Mouse (Mus musculus) 3134 (cell line): ENCODE results near the gene Armh3.
"Not testable (repeated sequence)": the region's sequence is repeated elsewhere in the genome, so short reads cannot be mapped to it uniquely, and the experiment has no call there.

Source experiments
- DNase-seq: peaks from one replicate; pipeline ENCODE4 v3.0.0-alpha.2; 2011; ENCODE audit warnings: low spot score; ENCODE audit not compliant: insufficient read length; ENCODE audit errors: extremely low read depth

Gene Armh3

DNA sequence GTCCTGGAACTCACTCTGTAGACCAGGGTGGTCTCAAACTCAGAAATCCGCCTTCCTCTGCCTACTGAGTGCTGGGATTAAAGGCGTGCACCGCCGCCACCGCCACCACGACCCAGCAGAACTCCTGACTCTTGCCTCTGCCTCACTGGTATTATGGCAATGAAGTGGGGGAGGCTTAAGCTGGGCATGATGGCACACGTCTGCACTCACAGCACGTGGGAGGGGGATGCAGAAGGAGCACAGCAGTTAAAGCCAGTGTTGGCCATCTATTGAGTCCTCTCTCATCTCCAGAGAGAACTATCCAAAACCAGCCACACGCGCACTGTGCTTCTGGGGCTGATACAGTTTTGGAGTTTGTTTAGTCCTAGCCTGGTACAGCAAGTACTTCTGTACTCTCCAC is 164.6 kb downstream of the Armh3 start:
- no peak for DNase-seq

DNA sequence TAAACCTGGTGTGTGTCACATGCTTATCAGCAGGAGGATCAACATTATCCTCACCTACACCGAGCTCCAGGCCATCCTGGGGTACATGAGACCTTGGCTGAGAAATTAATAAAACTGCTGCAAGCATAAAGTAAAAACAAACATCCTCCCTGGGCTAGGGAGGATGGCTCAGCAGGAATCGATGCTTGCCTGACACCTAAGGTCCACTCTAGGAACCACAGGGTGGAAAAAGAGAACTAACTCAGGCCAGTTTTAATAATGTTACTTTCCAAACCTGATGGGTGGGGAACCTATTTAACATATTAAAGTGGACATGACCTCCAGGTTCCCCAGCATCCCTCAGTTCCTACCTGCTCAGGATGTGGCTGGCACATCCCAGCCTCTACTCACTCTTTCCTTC is 167.6 kb downstream of the Armh3 start:
- no peak for DNase-seq

DNA sequence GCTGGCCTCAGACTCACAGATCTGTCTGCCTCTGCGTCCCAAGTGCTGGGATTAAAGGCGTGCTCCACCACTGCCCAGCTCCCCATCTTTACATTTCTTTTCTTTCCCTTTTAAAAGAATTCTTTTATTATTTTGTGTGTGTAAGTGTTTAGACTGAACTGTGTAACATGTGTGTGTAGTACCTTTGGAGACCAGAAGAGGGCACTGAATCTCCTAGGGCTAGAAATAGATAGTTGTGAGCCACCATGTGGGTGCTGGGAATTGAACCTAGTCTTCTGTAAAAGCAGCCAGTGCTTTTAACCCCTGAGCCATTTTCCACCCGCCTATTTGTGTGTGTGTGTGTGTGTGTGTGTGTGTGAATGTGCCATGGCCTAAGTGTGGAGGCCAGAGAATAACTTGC is 170.6 kb downstream of the Armh3 start:
- no peak for DNase-seq

DNA sequence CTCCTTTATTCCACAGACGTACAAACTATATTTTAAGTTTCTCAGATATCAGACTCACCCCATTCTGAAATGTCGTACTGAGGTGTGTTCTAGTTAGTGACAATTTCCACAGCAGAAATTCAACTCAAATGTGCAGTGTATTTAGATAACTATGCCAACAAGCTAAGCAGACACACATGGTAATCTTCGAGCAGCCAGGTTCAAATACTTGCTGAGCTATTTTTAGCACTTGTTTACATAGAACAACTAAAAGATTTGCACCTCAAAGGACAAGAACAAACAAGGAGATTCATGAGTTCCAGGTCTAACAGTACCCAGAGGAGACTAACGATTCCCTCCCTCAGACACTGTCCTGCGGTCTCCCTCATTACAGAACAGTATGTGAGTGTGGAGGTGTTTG is 171.2 kb downstream of the Armh3 start:
- DNase-seq = no peak

DNA sequence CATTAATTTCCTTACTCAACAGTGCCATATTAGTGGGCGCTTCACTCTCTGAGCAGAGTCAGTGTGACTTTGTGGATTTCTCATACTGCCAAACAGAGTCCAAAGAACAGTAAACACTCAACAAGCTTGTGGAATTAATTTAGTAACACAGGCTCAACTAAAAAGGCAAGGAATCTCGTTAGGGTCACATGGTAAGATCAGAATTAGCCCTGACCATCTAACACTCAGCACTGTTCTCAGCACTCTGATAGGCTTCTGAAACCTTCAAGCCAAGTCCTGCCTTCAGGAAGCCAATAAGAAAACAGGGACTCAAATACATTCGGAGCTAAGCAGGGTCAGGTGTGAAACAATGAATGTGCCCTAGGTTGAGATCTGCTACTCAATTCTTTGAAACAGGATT is 172.1 kb downstream of the Armh3 start:
- DNase-seq = no peak

DNA sequence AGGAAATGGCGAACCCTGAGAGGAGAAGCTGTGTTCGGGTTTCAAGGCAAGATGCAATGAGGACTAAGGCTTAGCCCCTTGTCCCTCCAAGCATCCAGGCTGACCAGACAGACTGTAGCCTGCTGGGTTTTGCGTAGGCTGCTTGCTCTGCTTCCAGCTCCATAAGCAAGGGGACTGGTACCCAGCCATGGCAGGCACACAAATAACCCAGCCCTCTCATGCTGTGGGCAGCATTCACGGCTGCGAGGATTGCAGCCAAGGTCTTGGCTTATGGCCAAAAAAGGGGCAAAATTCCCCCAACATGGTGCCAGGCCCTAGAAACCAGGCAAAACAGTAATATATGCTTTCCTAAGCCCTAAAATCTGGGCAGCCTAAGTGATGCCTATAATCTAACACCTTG is 176.5 kb downstream of the Armh3 start:
- DNase-seq = no peak

DNA sequence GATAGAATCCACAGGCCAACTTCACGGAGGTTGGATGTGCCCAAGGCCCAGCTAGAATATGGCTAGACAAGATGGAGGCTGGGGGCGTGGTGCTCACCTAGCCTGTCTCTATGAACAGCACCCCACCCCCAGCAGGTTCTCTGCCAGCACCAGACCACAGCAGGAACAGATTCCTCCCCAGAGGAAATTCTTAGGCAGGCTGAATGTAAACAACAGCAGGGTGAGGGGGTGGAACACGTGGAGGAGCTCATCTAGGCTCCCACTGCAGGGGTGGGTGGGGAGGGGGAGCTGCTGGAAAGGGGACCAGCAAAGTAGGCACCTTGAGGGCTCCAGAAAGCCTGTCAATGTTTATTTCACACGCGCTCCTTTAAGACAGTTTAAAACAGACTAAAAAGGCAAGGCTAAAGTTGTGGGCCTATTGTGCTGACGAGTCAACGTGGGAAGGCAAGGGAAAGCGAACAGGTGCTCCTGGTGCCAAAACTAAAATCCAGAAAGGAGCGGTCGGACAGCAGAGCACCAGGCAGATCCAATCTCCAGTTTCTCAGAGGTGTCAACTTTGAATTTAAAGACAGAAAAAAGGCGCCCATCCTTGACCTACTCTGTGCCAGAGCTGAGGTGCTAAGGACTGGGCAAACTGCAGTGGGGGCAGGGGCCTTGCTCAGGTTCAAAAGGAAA is 180.3 kb downstream of the Armh3 start:
- DNase-seq = no peak

DNA sequence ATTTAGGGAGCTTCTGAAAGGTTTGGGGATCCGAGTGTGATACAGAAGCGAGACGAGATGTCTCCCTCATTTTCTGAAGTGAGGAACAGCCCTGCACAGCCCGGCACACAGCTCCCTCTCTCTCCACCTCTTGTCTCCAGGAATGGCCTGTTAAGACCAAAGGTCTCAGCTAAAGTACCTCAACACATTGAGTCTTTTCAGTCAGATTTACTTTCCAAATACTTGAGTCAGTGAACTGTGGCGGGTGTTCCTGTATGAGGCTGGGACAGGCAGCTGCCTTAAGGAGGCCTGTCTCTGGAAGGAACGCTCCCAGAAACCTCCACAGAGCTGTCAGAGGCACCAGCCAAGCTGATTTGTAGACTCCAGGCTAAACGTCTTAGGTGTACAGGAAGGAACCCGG is 181.6 kb downstream of the Armh3 start:
- DNase-seq = no peak

DNA sequence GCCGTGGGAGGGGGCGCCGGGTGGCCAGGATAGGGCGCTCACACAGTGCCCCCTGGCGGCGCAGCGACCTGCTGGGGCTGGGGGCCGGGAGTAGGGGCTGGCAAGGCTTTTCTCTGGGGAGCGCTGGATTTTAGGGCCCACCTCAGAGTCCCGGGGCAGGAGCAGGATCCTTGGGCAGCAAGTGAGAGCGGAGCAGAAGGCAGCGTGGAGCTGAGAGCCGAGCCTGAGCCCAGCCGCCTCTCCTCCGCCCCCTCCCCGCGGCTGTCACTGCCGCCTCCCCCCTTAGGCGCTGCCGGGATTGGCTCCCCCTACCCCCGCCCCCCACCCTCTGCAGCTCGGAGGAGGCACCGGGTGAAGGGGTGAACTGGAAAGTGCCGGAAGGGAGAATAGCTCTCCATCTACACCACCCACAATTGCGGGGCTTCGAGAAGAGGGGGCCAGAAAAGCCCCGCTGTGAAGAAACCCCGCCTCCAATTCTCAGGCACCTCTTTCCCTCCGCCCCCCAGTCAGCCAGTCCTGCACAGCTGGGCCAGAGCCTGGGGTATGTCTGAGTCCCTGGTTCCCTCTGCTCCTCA is 182.4 kb downstream of the Armh3 start, which contains the start of gene Kcnip2:
Gene Kcnip2 (minus strand): TSS at position 231 of the 575 bp plus-strand sequence.
- DNase-seq = no peak

DNA sequence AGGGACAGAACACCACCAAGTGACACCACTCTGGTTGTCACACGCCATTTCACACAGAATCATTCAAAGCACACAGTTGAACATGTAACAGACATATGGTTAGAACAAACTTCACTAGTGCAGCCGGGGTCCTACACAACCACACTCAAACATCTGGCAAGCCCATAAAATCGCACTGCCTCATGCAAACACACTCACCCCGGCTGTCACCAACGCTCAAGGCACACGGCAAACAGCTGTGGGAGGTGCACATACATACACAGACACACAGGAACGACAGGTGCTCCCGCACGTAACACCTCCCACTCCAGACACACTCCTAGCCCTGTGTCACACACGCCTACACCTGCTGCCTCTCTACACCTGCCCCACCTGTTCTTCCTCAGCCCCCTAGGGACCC is 183.1 kb downstream of the Armh3 start:
- no peak for DNase-seq

DNA sequence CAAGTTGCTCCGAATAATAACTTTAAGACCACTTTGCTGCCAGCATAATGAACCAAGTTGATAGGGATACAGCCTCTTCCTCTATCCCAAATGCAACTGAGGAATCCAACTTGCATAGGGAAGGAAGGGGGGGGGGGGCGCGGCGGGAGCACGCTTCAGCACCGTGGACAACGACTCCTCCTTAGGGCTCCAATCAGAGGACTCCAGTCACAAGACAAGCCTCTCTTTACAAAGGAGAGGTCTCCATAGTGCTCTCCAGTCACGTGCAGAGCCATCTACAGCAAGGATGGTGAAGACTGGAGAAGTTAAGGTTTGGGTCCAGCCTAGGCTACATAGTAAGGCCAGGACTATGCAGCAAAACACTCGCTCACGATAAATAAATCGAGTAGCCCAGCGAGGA is 184.5 kb downstream of the Armh3 start:
- no peak for DNase-seq

DNA sequence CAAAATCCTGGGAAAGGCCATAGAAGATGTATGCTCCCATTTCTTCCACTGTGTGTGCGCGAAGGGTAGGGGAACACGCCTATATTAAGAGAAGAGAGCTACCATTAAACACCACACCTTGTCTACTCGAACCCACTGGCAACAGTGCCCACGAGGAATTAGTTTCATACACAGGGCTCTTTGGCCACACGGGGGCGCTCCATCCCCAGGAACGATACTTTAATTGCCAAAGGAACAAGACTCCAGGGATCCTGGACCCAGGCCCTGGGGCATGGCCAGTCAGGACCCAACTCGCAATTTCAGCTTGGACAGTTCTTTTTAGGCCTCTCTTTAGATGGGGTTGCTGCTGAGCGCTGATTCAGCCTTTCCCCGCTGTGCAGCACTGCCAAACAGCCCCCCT is 185.0 kb downstream of the Armh3 start:
- DNase-seq = no peak

DNA sequence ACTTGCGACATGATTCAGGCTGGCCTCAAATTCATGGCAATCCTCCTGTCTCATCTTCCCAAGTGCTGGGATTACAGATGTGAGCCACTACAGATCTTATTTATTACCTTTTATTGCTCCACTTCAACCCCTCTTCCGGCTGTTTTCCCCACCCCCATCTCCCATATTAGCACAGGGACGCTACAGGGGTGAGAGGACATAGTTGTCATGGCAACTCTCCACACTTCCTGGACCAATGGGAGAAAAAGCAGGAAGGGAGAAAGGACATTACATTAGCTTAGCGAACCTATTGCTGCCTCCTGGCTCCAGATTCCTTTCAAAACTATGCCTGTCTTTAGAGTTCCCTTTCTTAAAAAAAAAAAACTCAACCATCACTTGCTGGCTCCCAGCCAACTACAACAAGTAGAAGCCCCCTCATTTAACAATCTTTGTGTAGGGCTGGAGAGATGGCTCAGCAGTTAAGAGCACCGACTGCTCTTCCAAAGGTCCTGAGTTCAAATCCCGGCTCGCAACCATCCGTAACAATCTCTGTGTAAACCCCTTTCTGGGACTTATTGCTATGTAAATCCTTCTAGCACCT is 185.5 kb downstream of the Armh3 start:
- no peak for DNase-seq

DNA sequence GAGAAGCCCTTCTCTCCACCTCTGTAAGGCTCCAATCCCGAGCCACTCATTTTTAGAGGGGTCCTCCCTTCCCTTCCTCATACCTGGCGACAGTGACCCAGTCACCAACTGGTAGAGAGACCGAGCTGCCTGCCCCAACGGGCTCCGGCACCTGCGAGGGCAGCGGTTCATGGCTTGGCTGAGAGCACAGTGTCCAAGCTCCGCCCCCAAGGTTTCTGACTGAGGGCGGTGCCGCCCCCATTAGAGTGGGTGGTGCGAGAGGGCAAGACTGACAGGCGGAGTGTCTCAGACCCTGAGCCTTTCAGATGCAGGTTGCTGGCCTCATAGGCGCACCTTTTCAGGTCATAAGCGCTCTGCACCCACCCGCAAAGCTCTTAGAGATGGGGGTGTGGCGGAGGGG is 186.2 kb downstream of the Armh3 start:
- DNase-seq = no peak

DNA sequence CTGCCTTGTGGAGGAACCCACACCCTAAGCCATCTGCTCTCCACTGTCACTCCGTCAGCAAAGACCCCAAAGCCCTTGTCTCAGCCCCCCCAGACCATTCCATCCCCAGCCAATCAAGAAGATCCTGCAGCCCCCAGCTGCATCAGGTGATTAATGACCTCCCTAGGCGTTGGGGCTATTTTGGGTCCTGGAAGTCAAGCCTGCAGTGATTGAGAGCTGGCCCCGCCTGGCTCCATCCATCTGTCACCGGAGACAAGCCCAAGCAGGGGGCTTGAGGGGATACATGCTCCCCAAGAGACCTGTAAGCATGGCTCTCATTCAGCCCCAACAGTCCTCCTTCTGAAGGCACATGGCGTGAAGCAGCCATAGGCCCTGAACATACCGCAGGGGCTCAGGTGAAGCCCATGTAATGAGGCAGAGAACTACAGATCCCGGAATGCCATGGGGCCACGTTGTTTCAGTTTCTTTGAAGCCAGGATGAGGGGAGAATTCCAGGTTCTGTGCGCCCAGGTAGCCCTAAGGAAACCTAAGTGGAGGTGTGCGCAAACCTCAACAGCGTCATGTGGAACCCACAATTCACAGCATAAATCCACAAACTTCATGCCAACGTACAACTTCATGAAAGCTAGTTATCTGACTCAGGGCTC is 187.1 kb downstream of the Armh3 start:
- no peak for DNase-seq

DNA sequence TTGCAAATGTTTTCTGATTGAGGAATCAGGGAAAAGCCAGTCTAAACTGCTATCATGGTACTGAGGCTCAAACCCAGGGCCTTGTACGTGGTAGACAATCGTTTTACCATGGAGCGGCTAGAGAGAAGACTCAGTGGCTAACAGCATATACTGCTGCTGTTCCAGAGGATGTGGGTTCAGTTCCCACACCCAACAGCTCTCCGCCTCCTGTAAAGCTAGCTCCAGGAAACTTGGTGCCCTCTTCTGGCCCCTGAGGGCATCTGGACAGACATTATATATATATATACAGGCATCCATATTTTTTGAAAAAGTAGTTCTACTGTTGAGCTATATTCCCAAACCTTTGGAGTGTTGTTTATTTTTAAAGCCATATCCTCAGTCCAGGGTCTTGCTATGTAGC is 190.6 kb downstream of the Armh3 start:
- no peak for DNase-seq

DNA sequence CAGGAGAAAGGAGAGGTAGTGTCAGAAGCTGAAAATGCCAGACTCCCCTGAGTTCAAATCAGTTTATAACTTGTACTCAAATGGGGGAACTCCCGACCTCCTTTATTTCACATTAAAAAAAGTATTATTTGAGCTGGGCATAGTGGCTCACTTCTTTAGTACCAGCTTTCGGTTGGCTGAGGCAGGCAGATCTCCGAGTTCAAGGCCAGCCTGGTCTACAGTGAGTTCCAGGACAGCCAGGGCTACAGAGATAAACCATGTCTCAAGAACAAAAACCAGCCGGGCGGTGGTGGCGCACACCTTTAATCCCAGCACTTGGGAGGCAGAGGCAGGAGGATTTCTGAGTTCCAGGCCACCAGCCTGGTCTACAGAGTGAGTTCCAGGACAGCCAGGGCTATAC is 192.5 kb downstream of the Armh3 start:
- DNase-seq = not testable (repeated sequence)

DNA sequence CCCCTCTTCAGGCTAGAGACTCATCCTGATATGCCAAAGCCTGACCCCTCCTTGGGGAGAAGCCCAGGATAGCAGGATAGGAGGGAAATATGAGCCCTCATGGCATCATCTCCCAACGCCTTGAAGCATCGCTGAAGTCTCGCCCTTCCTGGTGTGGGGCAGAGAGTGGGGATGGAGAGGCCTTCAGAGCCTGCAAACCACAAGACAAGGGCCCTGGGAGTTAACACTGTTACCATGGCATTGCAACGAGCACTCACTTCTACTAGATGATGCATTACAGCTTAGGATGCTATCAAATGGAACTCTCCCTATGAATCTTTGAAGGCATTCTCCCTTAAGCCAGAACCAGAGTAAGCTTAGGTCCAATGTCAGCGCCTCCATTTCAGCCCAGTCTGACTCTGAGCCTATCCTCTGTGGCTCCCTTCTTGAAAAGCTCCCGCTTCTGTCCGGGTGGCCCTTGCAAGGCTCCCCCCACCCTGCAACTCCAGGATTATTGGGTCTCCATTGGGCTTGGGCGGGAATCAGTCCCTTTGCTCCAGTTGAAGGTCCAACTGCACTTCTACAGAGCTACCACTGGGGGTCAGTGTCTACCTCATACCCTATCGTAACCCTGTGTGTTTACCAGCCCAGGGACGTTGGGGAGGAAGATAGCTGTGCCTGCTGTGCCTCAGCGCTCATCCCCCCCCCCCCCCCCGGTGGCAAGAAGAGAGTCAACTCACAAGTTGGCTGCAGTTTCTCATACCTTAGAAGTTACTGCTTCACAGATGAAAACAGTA is 193.5 kb downstream of the Armh3 start:
- no peak for DNase-seq

DNA sequence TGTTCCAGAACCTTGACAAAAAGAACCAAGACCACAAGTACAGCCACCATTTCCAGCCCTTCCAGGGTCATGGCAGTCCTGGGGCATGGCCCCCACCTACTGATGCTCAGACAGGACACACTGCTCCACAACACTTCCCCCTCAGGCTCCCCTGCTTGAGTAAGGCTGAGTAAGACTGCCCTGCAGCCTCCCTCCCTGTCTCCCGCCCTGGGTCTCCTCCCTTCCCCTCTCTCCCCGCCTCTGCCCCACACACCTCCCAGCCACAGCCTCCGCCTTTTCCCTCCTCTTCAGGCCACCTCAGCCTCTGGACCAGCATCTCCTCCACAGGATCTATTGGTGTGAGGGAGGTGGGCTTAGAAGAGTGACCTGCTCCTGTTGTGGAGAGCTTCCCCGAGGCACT is 194.9 kb downstream of the Armh3 start:
- DNase-seq = no peak

DNA sequence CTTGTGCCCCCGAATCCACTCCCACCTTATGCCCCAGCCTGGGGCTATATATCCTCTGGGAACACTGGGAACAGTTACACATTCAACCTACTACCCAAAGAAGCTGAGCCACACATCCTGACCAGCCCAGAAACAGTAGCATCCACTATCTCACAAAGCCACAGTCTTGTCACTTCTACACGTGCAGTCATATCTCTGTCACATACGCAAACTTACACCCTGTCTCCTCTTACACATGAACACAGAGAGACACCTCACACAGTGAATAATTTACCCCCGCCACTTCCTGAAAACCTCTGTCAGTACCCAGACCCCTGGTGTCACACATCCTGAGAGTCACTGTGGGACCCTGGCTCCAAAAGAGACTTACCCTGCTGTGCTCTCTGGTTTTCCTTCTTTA is 195.6 kb downstream of the Armh3 start:
- no peak for DNase-seq

DNA sequence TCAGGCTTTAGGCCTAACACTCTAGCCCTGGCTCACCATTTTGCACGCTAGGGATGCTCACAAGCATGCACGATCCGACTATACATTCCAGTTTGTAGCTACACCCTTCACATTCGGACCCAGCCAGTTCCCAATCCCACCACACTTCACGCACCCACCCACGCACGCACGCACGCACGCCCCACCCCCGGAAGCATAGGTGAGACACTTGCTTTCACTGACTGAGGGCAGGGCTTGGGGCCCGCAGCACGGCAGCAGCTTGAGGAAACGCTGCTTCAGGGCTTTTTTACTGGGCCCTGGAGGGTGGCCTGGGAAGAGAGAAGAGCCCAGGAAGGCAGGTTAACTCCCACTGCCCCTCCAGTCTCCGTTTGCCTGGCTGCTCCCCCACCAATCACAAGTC is 201.4 kb downstream of the Armh3 start:
- no peak for DNase-seq
